Mouse (Mus musculus) B cell, adult 2 months (primary cell): ENCODE results near the gene Olfr686.

ENCODE experiments used
- DNase-seq, 2 experiments: peaks; one replicate each; pipeline ENCODE4 v3.0.0; 2022

The Olfr686 gene

DNA sequence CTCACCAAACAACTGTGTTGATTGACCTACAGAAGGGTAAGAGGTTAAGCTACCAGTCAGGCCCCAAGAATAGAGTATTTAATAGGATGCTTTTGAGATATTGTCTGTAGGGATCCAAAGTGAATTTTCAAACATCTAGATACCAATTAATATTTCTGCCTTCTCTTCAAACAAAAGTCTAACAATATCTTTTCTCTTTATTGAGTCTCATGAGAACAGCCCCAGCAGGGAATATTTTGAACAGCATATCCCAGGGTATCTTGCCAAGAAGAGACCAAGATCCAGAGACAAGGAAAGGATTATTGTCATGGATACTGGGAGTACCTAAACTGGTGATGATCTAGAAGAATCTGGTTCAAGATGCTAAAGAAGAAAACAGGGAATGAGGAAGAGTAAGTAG lies at the start of gene Olfr686:
Gene Olfr686 (minus strand): TSS at position 101 of the 400 bp plus-strand sequence.
- DNase-seq = no peak

DNA sequence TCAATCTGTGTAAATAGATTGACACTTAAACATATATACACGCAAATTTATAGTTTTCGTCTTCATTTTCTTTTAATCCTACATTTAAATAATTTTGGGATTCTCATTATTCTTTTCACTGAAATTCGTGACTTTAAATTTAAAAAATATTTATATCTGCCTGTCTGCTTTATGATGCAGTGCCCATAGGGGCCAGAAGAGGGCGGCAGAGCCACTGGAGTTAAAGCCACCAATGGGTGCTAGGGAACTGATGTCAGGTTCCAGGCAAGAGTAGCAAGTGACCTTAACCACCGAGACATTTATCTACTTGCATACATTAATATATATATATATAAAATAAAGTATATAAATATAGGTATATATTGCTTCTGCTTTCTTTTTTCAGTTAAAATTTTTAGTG lies 49.4 kb upstream of the Olfr686 start:
- peak; percentile 40 to 50 for DNase-seq

DNA sequence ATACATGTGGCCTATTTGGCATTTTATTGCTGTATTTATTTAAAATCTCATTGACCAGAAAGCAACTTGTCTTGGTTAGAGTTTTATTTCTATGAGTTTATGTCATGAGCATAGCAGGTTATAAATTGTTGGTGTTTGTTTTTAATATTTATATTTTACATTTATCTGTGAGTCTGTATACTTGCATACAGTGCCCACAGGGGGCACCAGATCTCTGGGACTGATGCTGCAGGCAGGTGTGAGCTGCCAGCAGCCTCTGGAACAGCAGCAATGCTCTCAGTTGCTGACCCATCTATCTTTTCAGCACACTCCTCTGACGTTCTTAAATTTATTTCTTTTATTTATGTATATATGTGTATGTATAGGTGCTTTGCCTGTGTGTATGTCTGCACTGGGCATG lies 40.9 kb upstream of the Olfr686 start:
- no peak for DNase-seq

DNA sequence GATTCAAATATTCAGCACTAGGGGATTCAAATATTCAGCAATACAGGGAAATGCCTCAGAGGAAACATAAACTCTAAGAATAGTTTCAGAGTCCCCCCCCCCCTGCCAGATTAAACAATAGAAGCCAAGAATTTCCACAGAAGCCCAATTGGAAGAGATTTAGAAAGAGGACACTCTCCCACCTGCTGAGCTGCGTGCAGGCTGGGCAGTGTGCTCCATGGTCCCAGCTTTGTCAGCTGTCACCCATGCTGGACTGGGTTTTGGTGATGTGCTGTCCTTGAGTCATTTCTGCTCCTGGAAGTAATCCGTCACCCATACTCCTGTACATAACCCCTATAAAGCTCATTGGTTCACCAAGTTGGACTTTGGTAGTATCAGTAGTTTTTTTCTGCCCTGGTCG lies 40.4 kb upstream of the Olfr686 start:
- no peak for DNase-seq

DNA sequence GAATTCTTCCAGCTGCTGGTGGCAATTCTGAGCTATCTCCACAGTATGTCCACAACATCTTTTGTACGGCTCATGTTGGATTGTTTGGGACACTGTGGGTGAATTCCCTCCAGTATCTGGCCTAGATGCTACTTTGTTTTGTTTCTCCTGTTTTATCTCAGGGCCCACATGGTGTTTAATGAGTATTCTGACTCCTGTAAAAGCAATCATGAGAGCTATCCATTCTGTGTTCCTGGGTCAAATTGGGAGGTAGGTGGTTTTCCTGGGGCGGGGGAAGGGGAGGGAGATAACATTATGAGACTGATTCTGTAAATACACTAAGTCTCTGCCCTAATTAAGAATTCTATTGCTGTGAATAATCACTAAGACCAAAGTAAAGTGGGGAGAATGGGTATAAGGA lies 22.1 kb upstream of the Olfr686 start:
- no peak for DNase-seq

DNA sequence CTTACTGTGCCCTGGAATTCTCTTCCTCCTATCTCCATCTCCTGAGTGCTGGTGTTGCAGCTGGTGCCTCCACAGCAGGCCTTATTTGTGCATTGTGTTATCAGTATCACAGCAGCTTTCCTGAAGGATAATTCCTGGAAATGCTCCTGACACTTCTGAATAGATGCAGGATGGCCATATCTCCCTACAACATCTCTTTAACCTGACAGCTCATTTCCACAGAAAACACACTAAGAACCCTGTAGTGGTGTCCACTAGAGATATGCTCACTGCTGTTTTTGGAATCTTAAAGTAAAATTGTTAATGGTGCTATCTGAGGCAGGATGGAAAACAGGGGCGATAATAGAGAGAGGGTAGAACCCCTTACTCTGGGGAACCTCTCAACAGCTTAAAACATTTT lies 20.9 kb upstream of the Olfr686 start:
- no peak for DNase-seq

DNA sequence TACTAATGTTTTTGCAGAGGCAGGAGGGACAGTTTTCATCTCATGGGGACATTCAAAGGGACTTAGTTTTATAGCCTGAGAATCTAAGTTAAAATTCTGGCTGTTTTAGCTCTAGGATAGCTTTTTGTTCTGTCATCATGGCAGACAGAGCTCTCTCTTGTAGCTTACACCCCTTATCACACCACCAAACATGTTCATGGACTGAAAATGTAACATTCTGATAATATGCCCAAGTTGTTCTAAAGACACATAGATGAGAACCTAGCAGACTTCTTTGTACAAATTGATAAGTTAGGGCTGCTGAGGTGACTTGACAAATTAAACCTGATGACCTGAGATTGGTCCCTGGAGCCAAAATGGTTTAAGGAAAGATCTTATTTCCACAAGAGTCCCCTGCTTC lies 19.4 kb upstream of the Olfr686 start:
- DNase-seq = no peak

DNA sequence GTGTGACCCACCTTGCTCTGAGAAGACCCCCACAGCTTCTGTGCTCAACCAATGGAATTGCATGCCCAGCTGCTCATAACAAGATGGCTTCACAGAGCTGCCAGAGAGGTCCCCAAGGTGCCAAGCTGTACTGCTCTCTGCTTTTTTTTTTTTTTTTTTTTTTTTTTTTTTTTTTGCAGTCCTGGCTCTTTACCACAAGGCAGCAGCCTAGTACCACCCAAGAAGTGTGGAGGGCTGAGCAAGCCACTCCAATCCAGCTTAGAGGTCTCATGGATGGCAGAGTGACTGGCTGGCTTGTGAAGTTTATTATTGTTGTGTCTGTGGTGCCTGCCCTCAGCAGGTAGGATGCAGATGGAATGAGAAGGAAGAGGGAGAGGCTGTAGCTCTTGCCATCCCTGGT lies 18.8 kb upstream of the Olfr686 start:
- no peak for DNase-seq

DNA sequence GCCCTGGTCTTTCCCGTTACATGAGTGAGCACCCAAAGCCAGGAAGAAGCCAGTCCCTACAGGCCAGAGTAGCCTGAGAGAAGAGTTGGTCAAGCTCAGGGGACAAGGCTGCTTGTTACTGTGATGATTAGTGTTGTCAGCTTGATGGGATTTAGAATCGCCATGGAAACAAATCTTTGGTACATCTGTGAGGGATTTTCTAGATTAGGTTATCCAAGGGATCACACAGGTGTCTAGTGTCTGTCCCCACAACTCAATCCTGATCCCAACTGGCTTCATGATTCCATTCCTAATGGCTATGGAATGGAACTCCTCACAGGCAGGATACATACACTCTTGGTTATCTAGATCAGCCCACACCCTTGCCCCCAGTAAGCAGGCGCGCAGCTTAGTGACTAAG lies 11.0 kb upstream of the Olfr686 start:
- no peak for DNase-seq

DNA sequence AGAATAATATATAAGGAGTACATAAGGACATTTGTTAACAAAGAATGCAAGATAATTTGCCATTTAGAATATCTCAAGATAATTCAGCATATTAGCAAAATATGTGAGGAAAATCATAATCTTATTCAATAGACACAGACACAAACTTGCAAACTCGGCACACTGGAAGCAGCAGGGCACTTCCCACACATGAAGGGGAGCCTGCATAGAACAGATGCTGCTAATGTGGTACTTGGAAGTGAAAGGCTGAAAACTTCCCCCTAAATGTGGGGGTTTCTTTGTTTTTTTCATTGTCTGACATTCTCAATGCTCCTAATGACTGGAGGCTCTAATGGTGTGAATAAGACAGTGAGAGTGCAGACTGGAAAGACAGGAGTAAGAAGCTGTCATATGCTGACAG lies 7.5 kb upstream of the Olfr686 start:
- DNase-seq = no peak

DNA sequence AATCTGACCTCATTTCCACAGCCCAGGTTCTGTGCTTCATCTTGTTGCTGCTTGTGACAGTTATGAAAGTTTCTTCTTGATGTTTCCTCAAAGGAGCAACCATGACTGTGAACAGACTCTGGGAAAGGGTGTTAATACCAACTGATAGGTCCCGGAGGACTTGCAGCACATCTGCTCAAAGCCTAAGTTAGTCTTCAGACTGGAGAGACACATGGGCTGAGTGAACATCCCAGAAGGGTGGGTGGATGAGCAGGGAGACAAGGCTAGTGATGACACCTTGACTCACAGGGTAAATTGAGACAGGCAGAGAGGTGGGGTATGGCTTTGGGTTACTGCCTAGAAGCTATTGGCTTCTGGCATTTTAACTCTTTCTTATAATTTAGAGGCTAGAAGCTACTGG lies 21.4 kb downstream of the Olfr686 start, which contains the start of gene Olfr685:
Gene Olfr685 (minus strand): TSS at position 101 of the 400 bp plus-strand sequence.
- no peak for DNase-seq

DNA sequence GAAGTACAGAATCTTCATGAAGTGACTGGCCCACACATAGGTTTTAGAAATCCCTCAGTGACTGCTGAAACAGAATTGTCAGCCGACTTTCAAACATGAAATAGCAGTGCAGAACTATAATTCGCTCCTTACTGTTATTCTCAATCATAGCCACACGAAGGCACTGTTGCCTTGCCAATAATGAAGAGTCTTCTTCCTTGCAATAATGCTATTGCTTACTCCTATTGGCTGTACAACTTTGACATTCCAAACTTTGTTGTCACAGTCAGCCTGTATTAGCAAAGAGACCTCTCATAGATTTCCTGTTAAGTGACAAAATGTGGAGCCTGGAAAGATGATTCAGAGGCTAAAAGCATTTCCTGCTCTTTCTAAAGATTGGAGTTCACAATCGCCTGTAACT lies 36.5 kb downstream of the Olfr686 start:
- no peak for DNase-seq

DNA sequence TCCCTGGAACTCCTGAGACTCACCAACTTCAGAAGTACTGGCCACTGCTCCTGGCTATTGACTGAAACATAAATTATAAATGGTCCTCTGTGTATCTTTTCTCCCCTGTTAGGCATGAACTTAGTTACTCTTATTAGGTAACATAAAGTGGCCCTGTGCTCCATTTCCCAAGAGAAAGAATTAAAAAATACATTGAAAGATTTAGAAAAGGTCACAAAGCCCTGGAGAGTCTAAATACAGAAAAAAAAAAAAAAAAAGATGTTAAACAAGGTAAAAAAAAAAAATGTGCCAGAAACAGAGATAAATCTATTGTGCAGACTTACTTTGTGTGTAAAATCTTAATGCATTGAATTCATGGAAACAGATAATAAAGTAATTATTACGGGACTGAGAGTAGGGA lies 43.7 kb downstream of the Olfr686 start, which contains the start of gene Olfr684:
Gene Olfr684 (minus strand): TSS at position 101 of the 400 bp plus-strand sequence.
- no peak for DNase-seq
